Mouse (Mus musculus) left cerebral cortex, postnatal 14 days (tissue): Measurements from ENCODE around the gene Krtap31-1. TPM values are rescaled to one million over a fixed set of nuclear protein-coding genes. Genes with fewer than 3 reads are reported as not detected.
"Not testable (repeated sequence)": the region's sequence is repeated elsewhere in the genome, so short reads cannot be mapped to it uniquely, and the experiment has no call there.

Experiments used
- DNase-seq, 2 experiments: peaks; one replicate each; pipeline ENCODE4 v3.0.0; 2021 to 2022; ENCODE audit warnings: low spot score in 2 of 2, mixed read lengths in 1 of 2
- intact Hi-C: fragments of 180-260 bp; cut with DNase I; formaldehyde crosslinking; loops from one replicate; pipeline ENCODE4 v1.15.1; 2025
- long read RNA-seq, 2 experiments: library from polyadenylated mRNA; stranded (forward); transcript quantifications; one replicate each; pipeline ENCODE4 v2.0.0; 2021
- total RNA-seq, 2 experiments: library from RNA; stranded (reverse); gene quantifications; 2 replicates each; pipeline ENCODE4 v1.2.3; 2021

Krtap31-1 gene
- not detected for total RNA-seq
- long read RNA-seq, experiment 1 = 0 reads
- long read RNA-seq, experiment 2 = 0 reads

- no peak for DNase-seq
- intact Hi-C loops = no loop called here
Measured at GRCm38 (mm10) chr11:99907620-99908019, at the start of gene Krtap31-1. Gene Krtap31-1 (plus strand): TSS chr11:99907920.

GRCm38 (mm10) chr11:99858761-99859160 is 49.0 kb upstream of the Krtap31-1 start:
- intact Hi-C loops = no loop called here
- no peak for DNase-seq

- intact Hi-C loops, DNase-seq: not testable (repeated sequence)
Measured at GRCm38 (mm10) chr11:99864176-99864575, 43.5 kb upstream of the Krtap31-1 start, which contains the start of gene Gm11559. Gene Gm11559 (plus strand): TSS chr11:99864476.

GRCm38 (mm10) chr11:99873089-99873488 is 34.6 kb upstream of the Krtap31-1 start, which contains the start of gene Krtap9-1:
Gene Krtap9-1 (plus strand): TSS chr11:99873389.
- intact Hi-C loops, DNase-seq: not testable (repeated sequence)

GRCm38 (mm10) chr11:99878887-99879286 is 28.8 kb upstream of the Krtap31-1 start, which contains the start of gene Gm11567:
Gene Gm11567 (plus strand): TSS chr11:99879187.
- intact Hi-C loops, DNase-seq: not testable (repeated sequence)

GRCm38 (mm10) chr11:99914451-99914850 is 6.7 kb downstream of the Krtap31-1 start, which contains the start of gene Gm11565:
Gene Gm11565 (plus strand): TSS chr11:99914751.
- intact Hi-C loops = no loop called here
- no peak for DNase-seq

- intact Hi-C loops = no loop called here
- DNase-seq = no peak
Measured at GRCm38 (mm10) chr11:99935991-99936390, 28.3 kb downstream of the Krtap31-1 start, which contains the start of gene Krtap31-2. Gene Krtap31-2 (plus strand): TSS chr11:99936291.

GRCm38 (mm10) chr11:99937751-99938264 is 30.1 kb downstream of the Krtap31-1 start:
- no peak for DNase-seq
- intact Hi-C loops = no loop called here

GRCm38 (mm10) chr11:99948175-99948574 is 40.5 kb downstream of the Krtap31-1 start, which contains the start of gene Krtap9-5:
Gene Krtap9-5 (plus strand): TSS chr11:99948475.
- DNase-seq = no peak
- intact Hi-C loops = no loop called here

Other genes starting within 250 kb of the Krtap31-1 start
- not detected for gene Gm11563, start 249.0 kb upstream of the Krtap31-1 start, total RNA-seq
- not detected for gene Krtap4-6, start 242.0 kb upstream of the Krtap31-1 start, total RNA-seq
- not detected for gene Gm14190, start 217.2 kb upstream of the Krtap31-1 start, total RNA-seq
- gene Gm14180, start 173.6 kb upstream of the Krtap31-1 start, total RNA-seq = not detected
- not detected for gene Gm11595, start 135.0 kb upstream of the Krtap31-1 start, total RNA-seq
- gene Krtap4-8, start 127.2 kb upstream of the Krtap31-1 start, total RNA-seq = not detected
- not detected for gene Krtap4-9, start 122.7 kb upstream of the Krtap31-1 start, total RNA-seq
- gene Gm11596, start 114.5 kb upstream of the Krtap31-1 start, total RNA-seq = not detected
- gene Gm11569, start 109.0 kb upstream of the Krtap31-1 start, total RNA-seq = not detected
- gene Gm11554, start 103.5 kb upstream of the Krtap31-1 start, total RNA-seq = not detected
- gene Krtap4-13, start 98.0 kb upstream of the Krtap31-1 start, total RNA-seq = not detected
- gene Gm11564, start 92.3 kb upstream of the Krtap31-1 start, total RNA-seq = not detected
- not detected for gene 2300003K06Rik, start 69.9 kb upstream of the Krtap31-1 start, total RNA-seq
- gene Krtap4-16, start 56.3 kb upstream of the Krtap31-1 start, total RNA-seq = not detected
- not detected for gene Gm11568, start 50.0 kb upstream of the Krtap31-1 start, total RNA-seq
- gene Gm11559, start 43.4 kb upstream of the Krtap31-1 start, total RNA-seq = not detected
- gene Krtap9-1, start 34.5 kb upstream of the Krtap31-1 start, total RNA-seq = not detected
- not detected for gene Gm11567, start 28.7 kb upstream of the Krtap31-1 start, total RNA-seq
- gene Gm11565, start 6.8 kb downstream of the Krtap31-1 start, total RNA-seq = not detected
- gene Krtap31-2, start 28.4 kb downstream of the Krtap31-1 start, total RNA-seq = not detected
- gene Krtap9-5, start 40.6 kb downstream of the Krtap31-1 start, total RNA-seq = not detected
- gene Krtap29-1, start 71.1 kb downstream of the Krtap31-1 start, total RNA-seq = not detected
- not detected for gene Krtap16-1, start 78.7 kb downstream of the Krtap31-1 start, total RNA-seq
- gene Krtap17-1, start 86.1 kb downstream of the Krtap31-1 start, total RNA-seq = not detected
- not detected for gene Krt33a, start 108.3 kb downstream of the Krtap31-1 start, total RNA-seq
- gene Krt33b, start 121.9 kb downstream of the Krtap31-1 start, total RNA-seq = not detected
- gene Krt34, start 133.6 kb downstream of the Krtap31-1 start, total RNA-seq = not detected
- not detected for gene Krt31, start 142.6 kb downstream of the Krtap31-1 start, total RNA-seq
- gene Krt32, start 180.3 kb downstream of the Krtap31-1 start, total RNA-seq = not detected
- not detected for gene Krt35, start 188.3 kb downstream of the Krtap31-1 start, total RNA-seq
- gene Krt36, start 197.7 kb downstream of the Krtap31-1 start, total RNA-seq = not detected
- not detected for gene Krt13, start 213.6 kb downstream of the Krtap31-1 start, total RNA-seq
- not detected for gene Krt15, start 228.0 kb downstream of the Krtap31-1 start, total RNA-seq
- gene Krt19, start 240.7 kb downstream of the Krtap31-1 start, total RNA-seq = under 1 TPM in 1 of 2 experiments, not detected in 1; 0.63 TPM